Mouse (Mus musculus) heart, embryonic 15.5 days (tissue): Measurements from ENCODE around the gene Ezh1. TPM values are rescaled to one million over a fixed set of nuclear protein-coding genes. Genes with fewer than 3 reads are reported as not detected.

Experiments
- ATAC-seq: fragments of 200-750 bp; cut with Nextera tagmentation; replicated peaks from 2 replicates; pipeline ENCODE4 v1.8.0; 2017; ENCODE audit warnings: low read depth, moderate TSS enrichment; ENCODE audit not compliant: insufficient number of reproducible peaks, insufficient read depth, low FRiP score
- H3K27ac ChIP-seq: fragments of 300-500 bp; sonication (generic); 2 replicates; pipeline ENCODE4 v1.5.1; 2015; ENCODE audit warnings: mild to moderate bottlenecking, inconsistent platforms
- H3K27me3 ChIP-seq: fragments of 300-500 bp; sonication (generic); 2 replicates; pipeline ENCODE4 v1.6.1; 2015; ENCODE audit warnings: inconsistent platforms
- H3K36me3 ChIP-seq: fragments of 300-500 bp; sonication (generic); 2 replicates; pipeline ENCODE4 v1.6.1; 2015; ENCODE audit warnings: mild to moderate bottlenecking, inconsistent platforms
- H3K4me1 ChIP-seq: fragments of 300-500 bp; sonication (generic); replicated peaks from 2 replicates; pipeline ENCODE4 v1.6.1; 2015; ENCODE audit warnings: inconsistent platforms
- H3K4me2 ChIP-seq: fragments of 300-500 bp; sonication (generic); 2 replicates; pipeline ENCODE4 v1.6.1; 2015; ENCODE audit warnings: inconsistent platforms, mild to moderate bottlenecking, moderate library complexity
- H3K4me3 ChIP-seq: fragments of 300-500 bp; sonication (generic); 2 replicates; pipeline ENCODE4 v1.5.1; 2015; ENCODE audit warnings: mild to moderate bottlenecking, inconsistent platforms
- H3K9ac ChIP-seq: fragments of 300-500 bp; sonication (generic); 2 replicates; pipeline ENCODE4 v1.6.1; 2015; ENCODE audit warnings: mild to moderate bottlenecking, inconsistent platforms
- H3K9me3 ChIP-seq: fragments of 300-500 bp; sonication (generic); replicated peaks from 2 replicates; pipeline ENCODE4 v1.6.1; 2016; ENCODE audit warnings: inconsistent platforms
- WGBS: fragments of 180-500 bp; shearing (Covaris S2); methylation state at CpG from one replicate; pipeline ENCODE4 v1.1.7; 2015; ENCODE audit warnings: mixed read lengths; 5-methylcytosine and 5-hydroxymethylcytosine counted together
- polyA plus RNA-seq: library from polyadenylated mRNA; unstranded; fragments of >200 nt; fragmentation: Nextera tagmentation; extraction: Ambion mirVana; gene quantifications from 2 replicates; pipeline ENCODE4 v1.2.1, GENCODE M21; 2015

Ezh1 gene
- polyA plus RNA-seq, 1 experiment from 2014 or later = 13.3 TPM

DNA sequence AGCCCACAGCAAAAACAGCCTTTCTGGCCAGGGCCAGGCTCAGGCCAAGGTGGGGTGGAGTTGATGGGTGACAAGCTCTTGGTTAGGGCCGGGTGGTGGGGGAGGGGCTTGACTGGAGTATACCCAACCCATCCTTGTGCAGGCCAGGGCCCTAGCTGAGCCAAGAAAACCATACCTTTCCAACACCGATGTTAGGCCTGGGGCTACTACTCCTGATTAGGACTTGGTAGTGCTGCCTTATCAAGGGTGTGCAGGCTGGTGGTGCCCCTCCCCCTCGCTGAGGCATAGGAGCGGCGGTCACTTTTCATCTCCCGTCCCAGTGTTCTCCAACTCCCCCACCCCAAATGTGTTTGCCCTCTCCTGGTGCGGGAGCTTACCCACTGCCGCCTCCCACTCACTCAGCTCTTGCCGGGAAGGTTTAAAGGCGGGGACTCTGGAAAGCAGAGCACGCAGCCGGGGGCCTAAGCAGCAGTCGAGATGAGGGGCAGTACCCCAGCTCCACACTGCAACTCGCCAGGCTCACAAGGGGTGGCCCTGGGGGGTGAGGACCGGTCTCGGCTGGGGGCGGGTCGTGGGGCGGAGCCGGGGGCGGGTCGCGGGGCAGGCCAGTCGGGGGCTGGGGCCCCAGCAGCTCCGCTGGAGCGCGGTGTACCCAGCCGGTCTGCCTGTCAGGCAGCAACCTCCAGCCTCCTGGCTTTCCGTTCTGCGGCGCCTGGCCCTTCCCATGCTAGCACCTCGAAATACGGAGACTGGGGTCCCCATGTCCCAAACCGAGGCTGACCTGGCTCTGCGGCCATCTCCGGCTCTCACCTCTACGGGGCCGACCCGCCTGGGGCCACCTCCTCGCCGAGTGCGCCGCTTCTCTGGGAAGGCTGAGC lies 33.9 kb upstream of the Ezh1 start, which contains the start of gene Wnk4:
Gene Wnk4 (plus strand): TSS at position 620 of the 878 bp plus-strand sequence.
- peak; percentile 83 for ATAC-seq
- H3K4me2 ChIP-seq = peak within 1 kb of the TSS; percentile 97
- H3K9me3 ChIP-seq = no peaks in the 10 kb centered on the region
- 0 out of 2 replicates have a peak, but pooled peaks cover 4% of the 10 kb centered on the region for H3K36me3 ChIP-seq
- H3K27me3 ChIP-seq = peaks cover 32% of the 10 kb centered on the region
- peaks cover 75% of the 10 kb centered on the region for H3K4me1 ChIP-seq
- under 1% methylated on average over 40 of the region's 43 CpGs for WGBS
- peak within 1 kb of the TSS; percentile 73 for H3K9ac ChIP-seq
- H3K4me3 ChIP-seq = peak within 1 kb of the TSS; percentile 65
- H3K27ac ChIP-seq = peak within 1 kb of the TSS; percentile 82

GRCm38 (mm10) chr11:101259261-101259712 lies 33.0 kb upstream of the Ezh1 start:
- H3K4me2 ChIP-seq = peak overlapping the region; percentile 97
- H3K4me1 ChIP-seq = peaks cover 74% of the 10 kb centered on the region
- ATAC-seq = peak; percentile 36; the same call in 1 of the 2 replicates
- H3K27me3 ChIP-seq = peaks cover 25% of the 10 kb centered on the region
- H3K27ac ChIP-seq = peak overlapping the region; percentile 82
- H3K4me3 ChIP-seq = peak overlapping the region; percentile 65; the same call in 1 of the 2 replicates
- no peaks in the 10 kb centered on the region for H3K9me3 ChIP-seq
- H3K36me3 ChIP-seq = 0 out of 2 replicates have a peak, but pooled peaks cover 4% of the 10 kb centered on the region
- H3K9ac ChIP-seq = 0 out of 2 replicates have a peak overlapping the region, but pooled peaks have one; percentile 22
- 13% methylated on average over 6 of the region's 6 CpGs for WGBS

DNA sequence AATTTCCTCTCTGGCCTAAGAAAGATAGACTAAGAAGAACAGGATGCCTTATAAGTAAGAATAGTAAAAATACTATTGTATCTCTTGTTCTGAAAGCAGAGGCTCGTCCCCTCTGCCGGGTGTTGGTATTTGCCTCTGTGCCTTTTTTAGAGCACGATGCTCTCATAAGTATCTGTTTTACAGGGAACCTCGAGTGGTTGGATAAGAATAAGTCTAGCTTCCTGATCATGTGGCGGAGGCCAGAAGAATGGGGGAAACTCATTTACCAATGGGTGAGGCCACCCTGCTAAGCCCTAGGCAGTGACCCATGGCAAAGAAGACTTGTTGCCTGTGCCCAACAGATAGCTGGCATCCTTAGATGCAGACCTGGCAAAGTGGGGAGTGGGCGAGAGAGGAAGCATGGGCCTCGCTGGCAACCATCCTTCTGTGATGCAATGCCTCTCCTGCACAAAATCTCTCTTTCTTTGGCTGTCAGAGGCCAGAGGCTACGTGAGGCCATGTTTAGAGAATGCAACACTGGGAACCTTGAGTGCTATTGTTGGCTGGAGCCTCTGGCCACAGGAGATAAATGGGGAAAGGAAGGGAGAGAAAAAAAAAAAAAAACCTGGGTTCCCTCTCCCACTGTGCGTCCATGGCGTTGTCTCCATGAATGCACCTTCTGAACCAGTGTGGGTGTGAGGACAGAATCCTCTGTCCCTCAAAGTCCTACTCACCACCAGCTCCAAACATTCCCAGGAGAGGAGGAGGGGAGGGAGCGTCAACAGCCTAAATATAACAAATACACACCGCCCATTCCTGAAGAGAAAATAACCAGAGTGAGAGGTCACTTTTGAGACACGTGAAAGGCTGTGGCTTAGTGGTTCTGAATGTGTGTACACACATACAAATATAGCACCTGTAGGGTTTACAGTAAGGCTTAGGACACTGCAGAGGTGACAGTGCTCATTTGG lies 29.8 kb upstream of the Ezh1 start:
- 0 out of 2 replicates have a peak, but pooled peaks cover 4% of the 10 kb centered on the region for H3K36me3 ChIP-seq
- H3K27me3 ChIP-seq = no peaks in the 10 kb centered on the region
- WGBS = 51% methylated on average over 13 of the region's 13 CpGs
- H3K9me3 ChIP-seq = no peaks in the 10 kb centered on the region
- H3K4me1 ChIP-seq = peaks cover 60% of the 10 kb centered on the region
- peak overlapping the region; percentile 77 for H3K27ac ChIP-seq
- no peak overlapping the region for H3K4me3 ChIP-seq
- no peak for ATAC-seq
- H3K4me2 ChIP-seq = no peak overlapping the region; the same call in 1 of the 2 replicates
- no peak overlapping the region for H3K9ac ChIP-seq

DNA sequence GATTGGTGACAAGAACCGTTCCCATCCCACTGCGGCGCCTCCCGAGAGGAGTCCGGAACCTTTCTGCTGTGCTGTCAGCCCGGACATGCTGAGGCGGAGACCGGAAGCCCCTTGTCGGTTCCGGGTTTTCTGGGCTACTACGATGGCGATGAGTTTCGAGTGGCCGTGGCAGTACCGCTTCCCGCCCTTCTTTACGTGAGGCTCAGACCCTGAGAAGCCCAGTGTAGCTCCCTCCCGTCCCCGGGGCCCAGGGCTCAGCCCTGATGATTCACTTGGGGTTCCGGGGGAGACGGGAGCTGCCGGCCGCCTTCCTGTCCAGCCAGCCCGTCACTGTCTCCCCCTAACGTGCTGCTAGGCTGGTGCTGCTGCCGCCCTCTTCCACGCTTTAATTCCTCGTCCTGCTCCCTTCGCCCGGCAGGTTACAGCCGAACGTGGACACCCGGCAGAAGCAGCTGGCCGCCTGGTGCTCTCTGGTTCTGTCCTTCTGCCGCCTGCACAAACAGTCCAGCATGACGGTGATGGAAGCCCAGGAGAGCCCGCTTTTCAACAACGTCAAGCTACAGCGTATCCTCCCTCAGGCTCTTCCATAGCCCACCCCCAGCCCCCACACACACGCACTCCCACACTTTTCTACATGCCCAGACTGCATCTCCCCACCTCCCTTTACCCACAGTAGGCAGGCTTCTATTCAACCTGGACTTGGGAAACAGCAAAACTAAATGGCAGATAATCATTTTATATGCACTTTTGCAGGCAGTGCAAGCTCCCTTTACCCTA lies 27.5 kb upstream of the Ezh1 start, which contains the start of gene Vps25:
Gene Vps25 (plus strand): TSS at position 95 of the 777 bp plus-strand sequence.
- Histone ChIP-seq H3K27ac (peak within 1 kb of the TSS; percentile 91), H3K4me2 (peak within 1 kb of the TSS; percentile 87), H3K36me3 (0 out of 2 replicates have a peak, but pooled peaks cover 4% of the 10 kb centered on the region), H3K4me3 (peak within 1 kb of the TSS; percentile 74), H3K27me3 (no peaks in the 10 kb centered on the region), H3K4me1 (peaks cover 38% of the 10 kb centered on the region), H3K9ac (peak within 1 kb of the TSS; percentile 82), H3K9me3 (no peaks in the 10 kb centered on the region)
- under 1% methylated on average over 40 of the region's 40 CpGs for WGBS
- ATAC-seq = peak; percentile 71

DNA sequence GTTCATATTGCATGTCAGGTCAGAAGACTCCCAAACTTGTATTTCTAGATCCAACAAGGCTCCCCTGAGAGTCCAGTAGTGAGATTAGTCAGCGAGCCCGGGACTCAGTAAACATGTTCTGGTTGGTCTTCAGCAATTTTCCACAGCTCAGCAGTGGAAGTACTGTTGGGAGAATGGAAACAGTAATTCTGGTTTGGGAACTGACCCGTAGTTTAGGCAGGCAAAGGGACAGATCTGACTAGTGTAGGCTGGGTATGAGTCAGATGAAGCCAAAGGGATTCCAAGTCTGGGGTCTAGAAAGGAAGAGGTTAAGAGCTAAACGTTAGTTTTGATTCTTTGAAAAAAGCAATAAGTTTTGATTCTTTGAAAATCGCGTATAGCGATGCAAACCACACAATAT lies 26.7 kb upstream of the Ezh1 start:
- Histone ChIP-seq H3K4me3 (peak overlapping the region; percentile 74), H3K4me2 (peak overlapping the region; percentile 87), H3K36me3 (0 out of 2 replicates have a peak, but pooled peaks cover 1% of the 10 kb centered on the region), H3K27ac (peak overlapping the region; percentile 91), H3K9me3 (no peaks in the 10 kb centered on the region), H3K9ac (peak overlapping the region; percentile 82), H3K27me3 (peaks cover 3% of the 10 kb centered on the region), H3K4me1 (peaks cover 30% of the 10 kb centered on the region)
- no peak for ATAC-seq
- whole genome bisulfite sequencing = 8% methylated on average over 7 of the region's 7 CpGs

GRCm38 (mm10) chr11:101251031-101251430 lies 24.8 kb upstream of the Ezh1 start:
- Histone ChIP-seq H3K9me3 (no peaks in the 10 kb centered on the region), H3K36me3 (no peaks in the 10 kb centered on the region), H3K27ac (no peak overlapping the region), H3K27me3 (peaks cover 22% of the 10 kb centered on the region), H3K4me3 (no peak overlapping the region), H3K4me2 (no peak overlapping the region), H3K4me1 (peaks cover 28% of the 10 kb centered on the region), H3K9ac (no peak overlapping the region)
- ATAC-seq = no peak
- WGBS = 69% methylated on average over 2 of the region's 2 CpGs

GRCm38 (mm10) chr11:101248258-101248994 lies 22.2 kb upstream of the Ezh1 start:
- Histone ChIP-seq H3K36me3 (no peaks in the 10 kb centered on the region), H3K4me1 (peaks cover 25% of the 10 kb centered on the region), H3K27me3 (peaks cover 42% of the 10 kb centered on the region), H3K4me2 (peak overlapping the region; percentile 96), H3K27ac (peak overlapping the region; percentile 91), H3K9ac (peak overlapping the region; percentile 4; the same call in 1 of the 2 replicates), H3K9me3 (no peaks in the 10 kb centered on the region), H3K4me3 (peak overlapping the region; percentile 76)
- ATAC-seq = peak; percentile 55; the same call in 1 of the 2 replicates
- WGBS = 27% methylated on average over 14 of the region's 14 CpGs

- Histone ChIP-seq H3K4me2 (peak overlapping the region; percentile 96), H3K36me3 (no peaks in the 10 kb centered on the region), H3K4me3 (peak overlapping the region; percentile 76), H3K9me3 (no peaks in the 10 kb centered on the region), H3K27ac (peak overlapping the region; percentile 91), H3K4me1 (peaks cover 20% of the 10 kb centered on the region), H3K27me3 (peaks cover 42% of the 10 kb centered on the region), H3K9ac (peak overlapping the region; percentile 81)
- ATAC-seq = no peak
- 73% methylated on average over 6 of the region's 6 CpGs for WGBS
Measured at GRCm38 (mm10) chr11:101247521-101248030, 21.3 kb upstream of the Ezh1 start.

GRCm38 (mm10) chr11:101246702-101247012 lies 20.4 kb upstream of the Ezh1 start:
- H3K27ac ChIP-seq = peak overlapping the region; percentile 91
- peaks cover 17% of the 10 kb centered on the region for H3K4me1 ChIP-seq
- peaks cover 42% of the 10 kb centered on the region for H3K27me3 ChIP-seq
- peak overlapping the region; percentile 96 for H3K4me2 ChIP-seq
- peak overlapping the region; percentile 76 for H3K4me3 ChIP-seq
- WGBS = 9% methylated on average over 7 of the region's 7 CpGs
- no peak; the same call in 1 of the 2 replicates for ATAC-seq
- no peaks in the 10 kb centered on the region for H3K9me3 ChIP-seq
- H3K9ac ChIP-seq = peak overlapping the region; percentile 81
- H3K36me3 ChIP-seq = no peaks in the 10 kb centered on the region
